Mouse (Mus musculus) inflammation-experienced regulatory T-cells (primary cell): ENCODE results near the gene Gm7534. TPM values are rescaled to one million over a fixed set of nuclear protein-coding genes. Genes with fewer than 3 reads are reported as not detected.

Experiments used
- polyA plus RNA-seq, 2 experiments: library from polyadenylated mRNA; unstranded; fragments of 100-300 nt; shearing (Covaris generic); gene quantifications; one replicate each; pipeline ENCODE4 v1.2.1; 2017

Gene Gm7534
- polyA plus RNA-seq, result under 1 TPM in 1 of 2 experiments, not detected in 1; 0.32 TPM

DNA sequence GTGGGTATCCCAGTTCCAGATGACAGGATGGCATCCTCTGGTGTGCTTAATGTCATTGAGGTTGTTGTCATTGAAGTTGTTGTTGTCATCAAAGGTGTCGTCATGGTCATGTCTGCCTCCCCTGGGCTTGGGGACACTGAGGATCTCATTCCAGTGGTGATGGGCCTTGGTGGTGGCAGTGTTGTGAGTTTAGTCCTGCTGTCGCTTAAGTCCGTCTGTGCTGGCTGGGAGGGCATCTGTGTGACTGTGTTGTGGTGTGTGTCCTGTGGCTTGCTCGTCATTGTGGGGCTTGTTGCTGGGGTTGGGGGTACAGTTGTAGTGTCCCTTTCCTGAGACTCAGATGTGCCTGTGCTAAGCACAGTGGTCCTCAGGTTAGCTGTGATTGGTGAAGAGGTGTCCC, at the start of gene Gm7534:
Gm7534 (minus strand) TSS at position 101 of the 400 bp plus-strand sequence.

DNA sequence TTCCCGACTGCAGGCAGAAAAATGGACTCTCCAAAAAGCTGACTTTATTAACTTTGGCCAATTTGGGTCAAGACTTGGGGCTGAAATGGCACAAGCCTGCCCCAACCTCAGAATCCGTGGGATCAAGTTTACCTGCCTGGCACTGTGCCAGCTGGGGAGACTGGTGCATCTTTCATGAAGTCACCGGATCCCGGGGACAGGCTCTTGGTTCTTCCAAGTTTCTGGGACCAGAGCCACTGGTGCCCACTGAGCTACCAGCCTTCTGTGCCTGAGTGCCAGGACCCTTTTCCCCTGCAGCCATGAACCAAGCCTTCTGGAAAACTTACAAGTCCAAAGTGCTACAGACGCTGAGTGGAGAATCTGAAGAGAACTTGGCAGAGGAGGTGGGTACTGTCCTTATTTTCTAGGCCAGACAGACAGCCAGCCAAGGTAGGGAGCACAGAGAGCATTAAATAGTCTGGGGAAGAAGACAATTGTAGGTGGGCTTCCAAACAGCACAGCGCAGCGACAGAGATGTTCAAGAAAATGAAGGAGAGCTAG, 44.0 kb upstream of the Gm7534 start, which contains the start of gene Gm30191:
Gm30191 (plus strand) TSS at position 217 of the 540 bp plus-strand sequence.

DNA sequence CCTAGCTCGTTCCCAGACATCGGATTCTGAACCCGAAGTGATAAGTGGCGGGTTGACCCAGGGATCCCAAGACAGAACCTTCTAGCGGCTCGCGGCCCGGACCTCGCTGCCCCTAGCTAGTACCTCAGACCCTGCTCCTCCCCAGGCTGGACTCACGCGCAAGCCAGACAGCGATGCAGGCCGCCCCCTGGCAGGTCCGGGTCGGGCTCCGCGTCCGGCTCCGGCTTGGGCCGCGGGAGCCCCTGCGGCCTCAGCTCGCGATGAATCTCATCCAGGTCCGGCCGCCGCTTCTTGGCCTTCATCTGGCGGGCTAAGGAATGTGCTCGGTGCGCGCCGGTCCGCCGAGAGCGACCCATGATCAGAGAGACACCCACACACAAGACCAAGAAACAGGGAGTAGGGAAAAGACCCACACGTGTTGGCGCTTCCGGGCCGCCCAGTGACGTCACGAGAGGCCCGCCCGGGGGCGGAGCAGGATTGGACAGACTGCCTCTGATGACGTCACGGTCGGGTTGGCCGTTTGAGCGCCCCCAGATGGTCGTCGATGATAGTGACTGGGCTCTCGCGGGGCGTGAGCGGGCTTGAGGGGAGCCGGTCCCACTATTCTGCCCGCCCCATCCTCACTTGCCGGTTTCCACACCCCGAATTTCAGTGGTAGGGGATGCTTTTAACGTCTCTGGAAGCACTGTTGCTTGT, 42.5 kb upstream of the Gm7534 start, which contains the start of gene Zfp593:
Zfp593 (minus strand) TSS at position 445 of the 696 bp plus-strand sequence.

DNA sequence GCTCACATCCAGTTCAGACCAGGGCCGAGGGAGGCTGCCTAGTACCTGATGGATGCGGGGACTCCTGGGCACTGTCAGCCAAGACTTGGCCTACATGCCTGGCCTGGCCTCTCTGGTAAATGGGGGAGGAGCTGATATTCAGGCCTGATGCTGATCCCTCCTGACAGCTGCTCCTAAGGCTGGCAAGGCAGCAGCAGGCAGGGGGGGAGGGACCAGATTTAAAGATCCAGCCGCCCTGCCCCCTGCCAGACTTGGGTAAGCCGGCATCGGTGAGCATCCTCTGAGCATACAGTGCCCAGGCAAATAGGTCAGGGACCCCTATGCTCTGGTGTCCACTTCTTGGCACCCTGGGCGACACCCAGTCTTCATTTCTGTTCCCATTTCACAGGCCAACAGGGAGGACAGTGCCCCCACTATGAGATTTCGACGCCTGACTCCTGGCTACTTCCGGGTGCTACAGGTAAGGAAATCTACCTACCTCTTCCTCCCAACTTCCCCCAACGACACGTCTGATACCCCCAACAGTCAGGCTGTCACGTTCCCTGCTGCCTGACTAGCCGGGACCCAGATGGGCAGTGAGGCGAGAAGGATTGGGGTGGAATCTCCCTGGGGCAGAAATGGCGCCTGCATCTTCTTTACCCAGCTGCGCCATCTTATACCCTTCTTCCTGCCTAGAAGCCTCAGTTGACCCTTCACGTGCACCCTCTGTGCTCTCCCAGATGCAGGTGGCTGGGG, 40.9 kb upstream of the Gm7534 start, which contains the start of gene E130218I03Rik:
E130218I03Rik (plus strand) TSS at position 147 of the 735 bp plus-strand sequence.

DNA sequence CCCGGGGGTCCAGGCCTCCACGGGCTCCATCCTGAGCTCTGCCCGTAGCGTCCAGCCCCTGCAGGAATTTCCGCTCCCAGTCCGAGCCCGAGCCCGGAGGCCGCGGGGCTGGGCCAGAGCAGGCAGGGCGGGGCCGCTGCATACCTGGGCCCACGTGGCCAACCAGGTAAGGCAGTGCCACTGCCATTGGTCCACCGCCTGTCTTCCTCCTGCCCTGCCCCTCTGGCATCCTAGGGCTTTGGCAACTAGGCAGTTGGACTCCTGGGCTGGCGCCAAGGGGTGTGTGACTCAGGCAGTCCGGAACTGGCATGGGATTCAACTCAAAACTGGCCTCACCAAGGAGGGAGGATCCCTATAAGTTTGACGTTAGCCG, 35.5 kb upstream of the Gm7534 start, which contains the start of gene Cnksr1:
Cnksr1 (minus strand) TSS at position 121 of the 373 bp plus-strand sequence.

DNA sequence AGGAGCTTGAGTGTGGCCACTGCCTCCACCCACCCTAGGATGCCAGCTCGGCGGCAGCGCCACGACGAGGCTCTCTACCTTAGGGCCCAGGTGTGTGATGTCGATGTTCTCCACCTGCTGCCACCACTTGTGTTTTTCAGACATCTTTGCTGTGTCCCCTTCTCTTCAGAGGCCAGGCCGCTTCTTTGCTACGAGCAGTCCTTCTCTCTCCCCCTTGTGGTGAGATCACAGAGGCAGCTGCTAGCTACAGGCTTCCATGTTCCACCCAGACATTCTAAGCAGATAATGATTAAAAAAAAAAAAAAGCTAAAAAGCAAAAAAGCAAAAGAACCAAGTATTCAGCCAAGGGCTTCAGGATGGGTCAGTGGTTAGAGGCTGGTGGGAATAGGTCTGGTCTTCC, 24.4 kb upstream of the Gm7534 start, which contains the start of gene Catsper4:
Catsper4 (minus strand) TSS at position 190 of the 400 bp plus-strand sequence.

Other genes with a start within 250 kb of the Gm7534 start
- 100 to 1,000 TPM; 309 to 348 TPM for gene Hmgn2, start 234.4 kb downstream of the Gm7534 start, polyA plus RNA-seq
- 10 to 100 TPM; 25.3 to 33.8 TPM for gene Dhdds, start 202.1 kb downstream of the Gm7534 start, polyA plus RNA-seq
- not detected for gene Lin28a, start 184.2 kb downstream of the Gm7534 start, polyA plus RNA-seq
- gene Zfp683, start 149.2 kb downstream of the Gm7534 start, polyA plus RNA-seq, result 1 to 10 TPM; 1.4 to 4.9 TPM
- gene Crybg2, start 142.2 kb downstream of the Gm7534 start, polyA plus RNA-seq, result 10 to 100 TPM; 17.9 to 18.0 TPM
- 1,000 to 10,000 TPM; 2,589 to 2,801 TPM for gene Cd52, start 107.9 kb downstream of the Gm7534 start, polyA plus RNA-seq
- 10 to 100 TPM; 46.7 to 60.6 TPM for gene Ubxn11, start 100.4 kb downstream of the Gm7534 start, polyA plus RNA-seq
- gene Sh3bgrl3, start 74.2 kb downstream of the Gm7534 start, polyA plus RNA-seq, result 1,000 to 10,000 TPM; 1,401 to 1,596 TPM
- gene Cep85, start 15.9 kb downstream of the Gm7534 start, polyA plus RNA-seq, result 100 to 1,000 TPM in 1 of 2 experiments, 10 to 100 TPM in 1; 70.5 to 104 TPM
- gene Catsper4, start 24.4 kb upstream of the Gm7534 start, polyA plus RNA-seq, result not detected
- gene Cnksr1, start 35.4 kb upstream of the Gm7534 start, polyA plus RNA-seq, result under 1 TPM in 1 of 2 experiments, not detected in 1; 0.17 TPM
- 1 to 10 TPM; 3.2 to 5.7 TPM for gene E130218I03Rik, start 40.7 kb upstream of the Gm7534 start, polyA plus RNA-seq
- gene Zfp593, start 42.6 kb upstream of the Gm7534 start, polyA plus RNA-seq, result 10 to 100 TPM; 18.4 to 25.6 TPM
- gene Gm30191, start 43.9 kb upstream of the Gm7534 start, polyA plus RNA-seq, result not detected
- under 1 TPM in 1 of 2 experiments, not detected in 1; 0.22 TPM for gene Grrp1, start 51.1 kb upstream of the Gm7534 start, polyA plus RNA-seq
- 10 to 100 TPM; 14.0 to 16.6 TPM for gene Pdik1l, start 84.9 kb upstream of the Gm7534 start, polyA plus RNA-seq
- gene Trim63, start 112.1 kb upstream of the Gm7534 start, polyA plus RNA-seq, result 1 to 10 TPM in 1 of 2 experiments, not detected in 1; 1.1 TPM
- gene Slc30a2, start 140.2 kb upstream of the Gm7534 start, polyA plus RNA-seq, result under 1 TPM in 1 of 2 experiments, not detected in 1; 0.41 TPM
- gene Extl1, start 180.8 kb upstream of the Gm7534 start, polyA plus RNA-seq, result 1 to 10 TPM; 1.1 to 1.7 TPM
- 1 to 10 TPM; 1.3 to 2.6 TPM for gene Pafah2, start 193.3 kb upstream of the Gm7534 start, polyA plus RNA-seq